Mouse (Mus musculus) large intestine, adult 2 months (tissue): ENCODE measurements around the gene Homer2. TPM values are rescaled to one million over a fixed set of nuclear protein-coding genes. Genes with fewer than 3 reads are reported as not detected.

Source experiments
- DNase-seq: peaks from one replicate; pipeline ENCODE4 v3.0.0-alpha.2; 2012; ENCODE audit warnings: low read depth, low spot score
- WGBS: fragments of 180-500 bp; shearing (Covaris S2); methylation state at CpG from one replicate; pipeline ENCODE4 v1.1.7; 2018; 5-methylcytosine and 5-hydroxymethylcytosine counted together
- polyA plus RNA-seq: library from polyadenylated mRNA; depleted of rRNA; stranded (reverse); fragments of >200 nt; gene quantifications from 2 replicates; pipeline ENCODE4 v1.2.3, GENCODE M21; 2012; rRNA removed

Homer2 gene
- 13.8 and 18.7 TPM in 2 replicates for polyA plus RNA-seq

DNA sequence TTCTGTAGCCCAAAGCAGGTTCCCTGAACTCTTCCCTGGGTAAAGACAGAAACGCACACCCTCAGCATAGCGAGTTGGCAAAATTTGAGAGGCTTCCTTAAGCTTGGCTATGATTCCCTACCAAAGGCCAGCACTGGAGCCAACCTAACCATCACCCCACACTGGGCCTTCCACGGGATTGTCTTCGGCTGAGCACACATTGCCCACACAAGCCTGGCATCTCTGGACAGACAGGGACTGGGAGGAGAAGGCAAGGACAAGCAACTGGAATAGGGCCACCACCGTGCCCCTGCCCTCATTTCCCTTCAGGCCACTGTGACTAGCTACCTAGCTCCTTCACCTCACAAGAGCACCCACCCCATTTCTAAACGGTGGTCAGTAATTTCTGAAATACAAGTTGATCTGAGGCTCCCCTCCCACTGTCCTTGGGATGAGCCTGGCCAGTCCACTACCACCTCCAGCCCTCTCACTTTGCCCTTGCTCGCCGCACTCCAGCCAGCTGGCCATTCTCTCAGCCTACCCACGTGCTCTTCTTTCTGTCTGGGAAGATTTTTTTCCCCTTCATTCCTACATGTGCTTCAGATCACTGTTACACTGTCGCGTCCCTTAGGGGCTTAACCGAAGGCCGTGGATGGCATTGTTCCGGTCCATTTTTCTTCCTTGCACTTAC, at the start of gene Homer2:
TSS of gene Homer2 (minus strand) at position 57 of the 670 bp plus-strand sequence.
- WGBS: 24% methylated on average over 14 of the region's 14 CpGs
- DNase-seq: no peak

DNA sequence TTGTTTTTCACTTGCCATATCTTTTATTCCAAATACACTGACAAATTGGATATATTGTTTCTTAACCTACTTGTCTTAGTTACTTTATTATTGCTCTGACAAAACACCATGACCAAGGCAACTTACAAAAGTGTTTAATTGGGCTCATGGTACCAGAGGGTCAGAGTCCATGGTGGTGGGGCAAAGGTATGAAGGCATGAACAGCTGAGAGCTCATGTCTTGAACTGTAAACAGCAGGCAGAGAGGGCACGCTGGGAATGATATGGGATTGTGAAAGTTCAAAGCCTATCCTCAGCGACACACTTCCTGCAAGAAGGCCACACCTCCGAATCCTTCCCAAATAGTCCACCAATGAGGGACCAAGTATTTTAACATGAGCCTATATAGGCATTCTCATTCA, 40.6 kb upstream of the Homer2 start:
- 69% methylated on average over 3 of the region's 3 CpGs for WGBS
- no peak for DNase-seq

DNA sequence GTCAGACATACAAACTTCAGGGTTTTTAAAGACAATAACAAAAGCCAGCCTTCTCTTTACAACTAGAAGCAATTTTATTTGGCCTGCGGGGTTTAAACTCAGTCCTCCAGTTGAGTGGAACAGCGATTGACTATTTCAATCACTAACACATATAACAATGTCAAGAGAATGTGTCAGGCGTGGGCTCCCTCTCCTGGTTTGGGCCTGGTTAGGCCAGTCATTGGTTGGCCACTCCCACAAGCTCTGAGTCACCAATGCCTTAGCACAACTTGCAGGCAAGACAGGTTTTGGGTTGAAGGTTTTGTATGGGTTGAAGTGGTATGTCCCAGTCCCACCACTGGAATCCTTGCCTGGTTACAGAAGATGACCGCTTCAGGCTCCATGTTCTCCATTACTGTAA, 36.8 kb upstream of the Homer2 start:
- DNase-seq: peak; percentile 45
- 36% methylated on average over 4 of the region's 4 CpGs for WGBS

DNA sequence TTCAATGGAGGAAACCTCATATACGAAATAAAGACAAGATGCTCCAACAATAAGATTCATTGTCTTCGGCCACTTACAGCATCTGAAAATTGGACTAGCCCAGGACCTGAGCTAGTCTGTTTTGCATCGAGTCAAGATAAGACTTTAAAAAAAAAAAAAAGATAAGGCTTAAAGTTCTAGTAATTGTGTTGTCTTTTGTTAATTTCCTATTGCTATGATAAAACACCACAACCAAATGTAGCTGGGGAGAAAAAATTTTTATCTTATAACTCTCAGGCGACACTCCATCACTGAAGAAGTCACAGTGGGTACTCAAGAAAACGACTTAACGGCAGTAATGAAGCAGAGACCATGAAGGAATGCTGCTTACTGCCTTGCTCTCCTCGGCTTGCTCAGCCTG, 32.7 kb upstream of the Homer2 start:
- WGBS: 81% methylated on average over 7 of the region's 7 CpGs
- DNase-seq: no peak

DNA sequence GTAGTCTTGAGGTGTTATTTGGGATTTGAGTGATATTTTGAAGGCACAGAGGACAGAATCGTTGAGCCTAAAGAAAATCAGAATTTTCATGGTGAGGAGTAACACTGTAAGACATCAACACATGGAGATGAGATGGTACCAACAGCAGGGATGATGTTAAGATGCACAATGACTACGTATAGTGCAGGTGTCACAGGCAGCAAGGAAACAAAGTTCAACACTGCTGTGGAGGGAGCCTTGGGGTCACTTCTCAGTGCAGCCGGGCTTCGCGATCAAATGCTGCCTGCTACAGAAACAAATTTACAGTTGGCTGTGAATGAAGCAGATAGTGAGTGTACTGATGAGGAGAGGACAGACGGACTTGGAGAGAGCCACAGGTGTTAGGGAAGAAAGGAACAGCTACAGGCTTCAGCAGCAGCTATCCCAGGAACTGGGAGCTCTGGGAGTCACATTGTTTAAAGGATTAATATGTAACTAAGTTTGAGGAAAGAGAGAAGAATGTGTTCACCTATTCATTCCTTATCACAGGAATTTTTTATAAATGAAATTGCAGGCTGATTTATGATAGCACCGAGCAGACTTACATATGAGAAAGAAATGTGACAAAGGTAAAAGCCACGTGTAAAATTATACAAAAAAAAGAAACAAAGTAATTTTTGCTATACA, 31.5 kb upstream of the Homer2 start:
- DNase-seq: peak; percentile 24
- 32% methylated on average over 8 of the region's 8 CpGs for WGBS

DNA sequence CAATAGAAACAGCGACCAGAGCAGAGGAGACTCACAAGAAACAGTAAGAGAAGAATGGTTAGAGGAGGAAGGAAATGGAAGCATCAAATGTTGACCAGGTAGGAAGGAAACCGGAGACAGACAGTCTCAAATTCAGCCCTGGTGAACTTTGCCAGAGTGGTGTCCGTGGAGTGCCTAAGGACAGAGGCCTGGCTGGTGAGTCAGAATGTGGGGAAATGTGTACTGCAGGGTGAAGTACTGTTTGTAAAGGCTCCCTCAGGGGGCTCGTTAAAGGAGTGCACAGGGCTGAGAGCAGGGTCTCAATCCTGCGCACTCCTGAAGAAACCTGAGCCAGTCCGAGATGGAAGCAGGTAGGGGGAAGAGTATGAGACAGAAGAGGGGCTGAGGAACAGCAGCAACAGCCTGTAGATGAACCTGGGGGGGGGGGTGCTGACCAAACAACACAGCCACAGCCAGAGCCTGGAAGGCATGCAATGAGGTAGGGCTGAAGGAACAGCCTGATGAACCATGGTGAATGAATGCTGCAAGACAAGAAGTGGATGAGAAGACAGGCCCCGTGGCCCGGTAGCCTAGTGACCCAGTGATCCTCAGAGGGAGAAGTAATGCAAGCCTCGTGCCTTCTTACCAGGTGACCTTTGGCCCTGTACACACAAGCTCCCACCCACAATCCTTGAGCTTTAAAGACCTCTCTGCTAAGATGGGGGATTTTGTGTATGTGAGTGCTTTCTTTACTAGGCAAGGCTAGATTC, 28.1 kb upstream of the Homer2 start:
- WGBS: 53% methylated on average over 9 of the region's 9 CpGs
- DNase-seq: no peak

DNA sequence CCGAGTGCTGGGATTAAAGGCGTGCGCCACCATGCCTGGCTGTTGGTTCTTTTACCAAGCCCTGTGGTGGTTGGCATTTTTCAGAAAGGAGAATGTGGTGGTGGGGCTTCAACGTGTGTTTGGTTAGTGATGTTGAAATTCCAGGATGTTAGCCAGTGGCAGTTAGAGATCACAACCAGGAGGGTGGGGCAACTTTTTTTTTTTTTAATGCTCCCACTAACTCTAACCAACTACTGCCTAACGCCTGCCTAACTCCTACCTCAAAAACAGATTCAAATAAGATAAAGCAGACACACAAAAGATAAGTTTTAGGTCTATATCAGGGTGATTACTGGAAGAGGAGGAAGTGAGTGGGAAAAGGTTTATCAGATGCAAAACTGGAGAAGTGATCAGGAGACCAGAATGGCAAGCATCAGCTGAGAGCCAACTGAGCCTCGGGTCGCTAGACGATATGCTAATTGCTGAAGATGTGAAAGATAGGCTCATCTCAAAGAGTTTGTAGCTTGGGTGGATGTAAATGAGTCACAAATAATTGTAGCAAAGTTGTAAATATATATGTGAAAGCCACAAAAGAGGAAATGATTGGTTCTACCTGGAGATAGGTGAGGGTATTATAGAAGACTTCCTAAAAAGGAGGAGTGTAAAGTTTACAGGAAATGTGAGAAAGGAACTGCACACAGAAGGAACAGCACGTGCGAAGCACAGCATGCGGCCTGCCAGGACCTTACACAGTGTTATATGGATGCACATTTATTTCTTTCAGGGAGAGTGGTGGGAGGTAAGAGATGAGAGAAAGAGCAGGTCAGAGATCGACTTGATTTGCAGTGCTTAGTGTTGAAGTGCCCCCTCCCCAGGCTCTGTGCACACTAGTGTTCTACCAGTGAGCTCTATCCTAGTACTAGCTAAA, 25.1 kb upstream of the Homer2 start:
- no peak for DNase-seq
- 77% methylated on average over 12 of the region's 12 CpGs for WGBS

DNA sequence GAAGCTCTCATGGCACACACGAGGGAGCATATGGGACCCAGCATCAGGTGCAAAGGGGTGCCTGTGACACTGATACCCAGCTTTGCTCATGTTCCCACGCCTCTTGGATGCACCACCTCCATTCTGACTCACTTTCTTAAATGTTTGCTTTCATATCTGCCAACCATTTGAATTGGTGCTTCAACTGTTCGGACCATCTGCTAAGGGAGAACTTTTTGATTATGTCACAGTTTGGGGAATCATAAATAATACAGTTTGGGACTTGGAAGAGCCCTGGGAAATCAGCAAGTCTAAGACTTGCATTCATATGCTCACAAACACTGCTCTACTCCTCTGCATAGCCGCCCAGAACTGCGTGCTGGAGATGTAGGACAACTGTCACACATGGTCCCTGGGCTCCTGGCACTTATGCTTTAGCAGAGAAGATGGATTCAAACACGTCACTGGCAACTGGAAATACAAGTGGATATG, 23.9 kb upstream of the Homer2 start:
- DNase-seq: no peak
- 79% methylated on average over 6 of the region's 6 CpGs for WGBS

DNA sequence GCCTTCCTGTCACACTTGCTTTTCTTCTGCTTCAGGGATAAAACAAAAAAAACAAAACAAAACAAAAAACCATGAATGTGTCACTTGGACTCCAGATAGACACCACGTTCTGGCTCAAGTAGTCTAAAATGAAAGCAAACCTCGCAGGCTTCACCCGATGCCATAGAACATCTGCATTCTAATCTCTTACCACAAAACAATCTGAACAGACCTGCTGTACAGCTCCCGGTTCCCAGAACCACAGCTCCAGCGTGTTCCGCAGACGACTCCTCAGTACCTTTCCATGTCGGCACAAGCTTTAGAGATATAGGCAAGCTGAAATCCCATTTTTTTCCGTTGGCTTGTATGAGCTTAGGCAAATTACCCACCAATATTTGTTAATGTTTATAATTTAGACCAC, 22.5 kb upstream of the Homer2 start:
- 79% methylated on average over 9 of the region's 9 CpGs for WGBS
- no peak for DNase-seq

DNA sequence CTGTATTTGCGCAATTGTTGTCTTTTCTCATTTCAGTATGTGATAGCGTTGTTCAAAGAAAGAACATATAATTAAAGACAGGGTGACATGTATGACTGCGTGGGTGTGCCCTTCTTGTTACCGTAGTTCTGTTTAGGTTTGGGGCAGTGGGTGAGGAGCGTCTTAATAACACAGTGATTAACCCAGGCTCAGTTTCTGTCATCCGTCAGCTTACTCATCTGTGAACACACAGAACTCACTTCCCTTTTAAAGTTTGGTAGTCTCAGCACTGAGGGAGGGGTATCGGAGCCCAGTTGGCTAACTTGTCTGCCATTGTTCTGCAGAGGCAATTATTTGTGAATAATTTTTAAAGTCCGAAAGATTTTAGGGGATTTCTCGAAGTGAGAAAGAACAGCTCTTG, 20.4 kb upstream of the Homer2 start:
- WGBS: 75% methylated on average over 9 of the region's 9 CpGs
- no peak for DNase-seq

DNA sequence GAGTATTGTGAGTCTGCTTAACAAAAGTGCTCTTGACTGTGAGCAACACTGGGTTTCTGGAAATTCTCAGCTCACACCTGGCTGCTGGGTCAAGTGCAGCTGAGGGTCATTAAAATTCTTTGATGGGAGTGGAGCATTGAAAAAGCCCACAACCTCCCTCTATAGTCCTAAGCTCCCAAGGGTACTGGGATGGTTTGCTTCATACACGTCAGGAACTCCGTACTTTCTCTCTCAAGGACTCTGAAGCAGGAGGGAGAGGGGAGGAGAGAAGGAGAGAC, 19.3 kb upstream of the Homer2 start:
- no peak for DNase-seq
- 38% methylated on average over 2 of the region's 2 CpGs for WGBS

DNA sequence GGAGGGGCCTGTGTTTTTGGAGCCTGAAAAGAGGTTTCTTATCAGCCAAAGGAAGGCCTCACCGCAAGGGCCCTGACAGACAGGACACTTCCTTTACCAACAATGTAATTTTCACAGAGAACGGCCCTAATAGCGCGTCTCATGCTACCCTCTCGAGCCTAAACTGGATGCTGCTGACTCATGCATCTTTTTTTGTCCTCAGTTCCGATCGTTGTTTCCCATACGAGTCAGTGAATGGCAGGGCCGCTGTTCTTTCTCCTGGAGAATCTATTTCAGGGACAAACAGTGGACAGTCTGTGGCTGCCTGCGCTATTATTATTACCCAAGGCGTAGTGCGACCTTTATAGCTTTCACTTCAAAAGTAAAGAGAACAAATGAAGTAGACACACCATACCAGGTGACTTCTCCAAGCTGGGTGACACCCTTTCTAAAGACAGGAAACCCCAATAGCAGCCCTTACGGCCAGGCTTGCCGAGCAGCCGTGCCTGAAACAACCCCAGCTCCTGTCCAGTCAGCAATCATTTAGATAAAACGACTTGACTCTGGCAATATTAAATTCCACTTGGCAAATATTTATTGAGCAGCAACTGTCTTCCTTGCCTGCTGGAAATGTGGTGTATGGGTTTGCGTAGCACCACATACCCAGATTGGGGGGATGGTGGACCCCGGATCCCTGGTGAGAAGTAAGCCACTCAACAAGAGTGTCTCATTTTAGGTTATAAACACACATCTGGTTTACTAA, 18.8 kb upstream of the Homer2 start:
- 42% methylated on average over 18 of the region's 18 CpGs for WGBS
- DNase-seq: no peak

DNA sequence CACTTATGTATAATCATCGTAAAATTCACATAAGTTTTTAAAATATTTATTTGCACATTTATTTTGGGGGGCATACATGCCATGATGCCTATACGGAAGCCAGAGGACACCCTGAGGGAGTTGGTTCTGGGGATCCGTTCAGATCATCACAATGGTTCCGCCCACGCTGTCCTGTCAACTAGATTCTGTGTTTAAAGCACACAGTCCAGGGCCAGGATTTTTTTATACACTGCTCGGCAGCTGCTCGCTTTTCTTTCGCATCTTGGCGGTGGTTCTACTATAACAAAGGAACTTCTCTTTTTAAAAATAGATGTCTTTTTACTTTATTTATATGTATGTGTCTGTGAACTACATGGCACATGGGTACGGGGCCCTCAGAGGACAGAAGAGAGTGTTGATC, 16.5 kb upstream of the Homer2 start:
- DNase-seq: no peak
- 85% methylated on average over 10 of the region's 10 CpGs for WGBS

DNA sequence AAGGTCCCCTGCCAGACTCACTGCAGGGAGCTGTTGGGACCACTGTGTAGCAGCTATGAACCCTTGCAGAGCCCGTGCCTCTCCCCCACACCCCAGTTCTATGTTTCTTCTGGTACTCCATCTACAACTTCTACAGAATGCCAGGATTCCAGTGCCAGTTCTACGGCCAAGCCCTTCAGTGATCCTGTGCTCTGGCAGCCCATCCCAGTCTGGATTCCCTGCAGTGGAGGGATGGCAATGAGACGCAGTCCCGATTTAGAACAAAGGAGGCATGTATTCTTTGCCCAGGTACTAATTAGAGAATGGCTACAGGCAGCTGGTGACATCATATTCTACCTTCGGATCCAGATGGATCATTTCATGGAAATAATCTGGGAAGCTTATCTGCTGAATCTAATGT, 13.9 kb upstream of the Homer2 start:
- no peak for DNase-seq
- 59% methylated on average over 5 of the region's 5 CpGs for WGBS

DNA sequence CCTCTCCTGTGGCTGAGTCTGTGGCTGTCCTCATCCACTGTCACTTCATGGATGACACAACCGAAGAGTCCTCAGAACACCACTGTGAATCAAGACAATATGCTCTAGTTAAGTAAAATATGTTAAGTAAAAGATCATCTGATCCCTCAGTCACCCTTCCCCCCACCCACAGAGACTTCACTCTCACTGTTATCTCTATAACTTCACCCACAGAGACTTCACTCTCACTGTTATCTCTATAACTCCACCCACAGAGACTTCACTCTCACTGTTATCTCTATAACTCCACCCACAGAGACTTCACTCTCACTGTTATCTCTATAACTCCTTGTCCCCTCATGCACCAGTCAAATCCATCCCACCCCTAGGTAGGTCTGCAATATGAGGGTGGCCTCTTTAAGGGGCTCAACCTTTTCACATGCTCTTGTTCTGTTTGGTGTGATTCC, 11.9 kb upstream of the Homer2 start:
- WGBS: 86% methylated on average over 1 of the region's 1 CpGs
- no peak for DNase-seq

DNA sequence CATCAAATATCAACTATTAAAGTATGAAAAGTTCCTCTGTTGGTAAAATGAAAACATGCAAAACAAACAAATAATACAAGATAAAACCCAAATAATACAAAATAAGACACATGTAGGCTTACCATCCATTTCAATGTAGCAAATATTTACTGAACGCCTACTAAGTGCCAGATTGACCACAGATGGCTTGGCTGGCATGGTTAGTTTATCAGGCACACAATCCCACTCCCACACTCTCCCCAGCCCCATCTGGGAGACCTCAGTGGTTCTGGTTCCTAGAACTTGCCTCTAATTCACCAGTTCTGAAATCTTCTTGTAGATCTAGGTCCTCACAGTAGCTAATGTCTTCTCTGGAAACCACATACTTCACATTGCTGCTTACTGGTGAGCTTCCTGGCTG, 11.3 kb upstream of the Homer2 start:
- 67% methylated on average over 1 of the region's 1 CpGs for WGBS
- DNase-seq: no peak

DNA sequence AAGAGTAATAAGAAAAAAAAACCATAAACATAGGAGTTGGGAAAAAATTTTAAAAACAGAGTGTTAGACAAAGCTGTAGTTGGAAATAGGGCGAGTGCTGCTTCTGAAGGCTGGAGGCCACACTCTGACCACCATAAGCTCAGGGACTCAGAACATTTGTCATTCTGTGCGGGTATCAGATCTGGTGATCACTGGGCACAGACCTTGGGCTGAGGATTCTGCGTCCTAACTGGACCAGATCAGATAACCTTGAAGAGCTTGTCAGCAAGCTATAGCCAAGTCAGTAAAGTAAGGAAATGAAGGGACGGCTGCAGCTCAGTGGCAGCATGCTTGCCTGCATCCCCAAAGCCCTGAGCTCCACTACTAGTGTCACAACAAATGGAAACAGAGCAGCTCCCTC, 2.8 kb upstream of the Homer2 start:
- 91% methylated on average over 4 of the region's 4 CpGs for whole genome bisulfite sequencing
- DNase-seq: no peak

DNA sequence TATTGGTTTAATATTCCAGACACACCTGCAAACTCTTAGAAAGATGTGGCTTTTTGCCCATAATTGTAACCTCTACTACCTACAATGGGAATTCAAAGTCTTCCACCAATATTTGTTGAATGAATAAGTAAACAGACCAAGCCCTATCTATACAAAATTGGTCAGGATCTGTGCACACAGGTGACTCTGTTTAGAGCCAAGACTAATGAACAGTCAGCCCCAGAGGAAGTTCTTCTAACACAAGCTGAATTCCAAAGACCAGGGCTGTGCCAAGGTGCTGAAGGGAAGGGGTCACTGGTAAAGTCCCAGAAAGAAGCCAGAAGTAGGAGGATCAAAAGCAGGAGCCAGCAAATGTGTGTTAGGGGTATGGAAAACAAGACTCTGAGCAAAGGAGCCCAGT, 838 bp upstream of the Homer2 start:
- DNase-seq: no peak
